Mouse (Mus musculus) MEL (cell line): Measurements from ENCODE around the gene Mapk10. TPM values are rescaled to one million over a fixed set of nuclear protein-coding genes. Genes with fewer than 3 reads are reported as not detected.

Source experiments
- DNase-seq: peaks from one replicate; pipeline ENCODE4 v3.0.0; 2011; ENCODE audit warnings: low read depth, low spot score
- H3K27ac ChIP-seq: 2 replicates; pipeline ENCODE4 v1.5.1; 2012; ENCODE audit warnings: low read depth, mild to moderate bottlenecking, control low read depth, low read length, moderate library complexity; ENCODE audit not compliant: control insufficient read depth
- H3K27me3 ChIP-seq, 2 experiments: fragments of 150-350 bp in 1 of 2; sonication (generic) in 1 of 2; 2 replicates each; pipeline ENCODE4 v1.6.1; 2012; ENCODE audit warnings: low read length in 2 of 2, mild to moderate bottlenecking in 2 of 2, improper control_type of control experiment in 1 of 2, moderate library complexity in 1 of 2; ENCODE audit not compliant: insufficient read depth in 2 of 2, control insufficient read depth in 1 of 2
- H3K36me3 ChIP-seq, 2 experiments: 2 replicates each; pipeline ENCODE4 v1.6.1; 2012 to 2014; ENCODE audit warnings: low read length in 2 of 2, improper control_type of control experiment in 1 of 2, inconsistent platforms in 1 of 2, mild to moderate bottlenecking in 1 of 2; ENCODE audit not compliant: insufficient read depth in 2 of 2, control insufficient read depth in 1 of 2
- H3K4me1 ChIP-seq, 2 experiments: fragments of 150-350 bp in 1 of 2; sonication (generic) in 1 of 2; 2 replicates each; pipeline ENCODE4 v1.6.1; 2012; ENCODE audit warnings: low read length in 2 of 2, improper control_type of control experiment in 1 of 2, mild to moderate bottlenecking in 1 of 2; ENCODE audit not compliant: insufficient read depth in 2 of 2, control insufficient read depth in 1 of 2
- H3K4me3 ChIP-seq, 2 experiments: fragments of 150-350 bp in 1 of 2; sonication (generic) in 1 of 2; 2 replicates each; pipeline ENCODE4 v1.5.1; 2012; ENCODE audit warnings: low read depth in 2 of 2, low read length in 2 of 2, mild to moderate bottlenecking in 2 of 2, moderate library complexity in 2 of 2, control low read depth in 1 of 2, improper control_type of control experiment in 1 of 2; ENCODE audit not compliant: control insufficient read depth in 1 of 2, insufficient read depth in 1 of 2
- H3K79me2 ChIP-seq: 2 replicates; pipeline ENCODE4 v1.6.1; 2012; ENCODE audit warnings: mild to moderate bottlenecking, low read length, moderate library complexity; ENCODE audit not compliant: control insufficient read depth, poor library complexity, insufficient read depth
- H3K9ac ChIP-seq: 2 replicates; pipeline ENCODE4 v1.6.1; 2012; ENCODE audit warnings: low read depth, mild to moderate bottlenecking, control low read depth, low read length, moderate library complexity; ENCODE audit not compliant: control insufficient read depth, poor library complexity, severe bottlenecking
- H3K9me3 ChIP-seq: fragments of 150-350 bp; sonication (generic); replicated peaks from 2 replicates; pipeline ENCODE4 v1.6.1; 2012; ENCODE audit warnings: mild to moderate bottlenecking, low read length, improper control_type of control experiment, moderate library complexity; ENCODE audit not compliant: insufficient read depth
- HCFC1 ChIP-seq: IDR thresholded peaks from 2 replicates; pipeline ENCODE4 v1.6.1; 2012; ENCODE audit warnings: low read depth, mild to moderate bottlenecking, inconsistent platforms, low read length, improper control_type of control experiment, moderate library complexity
- JUND ChIP-seq: IDR thresholded peaks from 2 replicates; pipeline ENCODE4 v1.6.1; 2011; ENCODE audit warnings: low read depth, mild to moderate bottlenecking, improper control_type of control experiment, low read length
- KAT2A ChIP-seq: conservative IDR thresholded peaks from 2 replicates; pipeline ENCODE4 v1.6.1; 2012; ENCODE audit warnings: low read depth, low read length, improper control_type of control experiment, inconsistent platforms
- MAX ChIP-seq: IDR thresholded peaks from 2 replicates; pipeline ENCODE4 v1.6.1; 2011; ENCODE audit warnings: low read length, improper control_type of control experiment
- MYB ChIP-seq: IDR thresholded peaks from 2 replicates; pipeline ENCODE4 v1.6.1; 2011; ENCODE audit warnings: mild to moderate bottlenecking, low read depth, low read length, improper control_type of control experiment
- MYC ChIP-seq: IDR thresholded peaks from 2 replicates; pipeline ENCODE4 v1.6.1; 2011; ENCODE audit warnings: low read depth, mild to moderate bottlenecking, low read length, improper control_type of control experiment, moderate library complexity
- POLR2A ChIP-seq, 2 experiments: IDR thresholded peaks; 2 replicates each; pipeline ENCODE4 v1.6.1; 2011 to 2012; ENCODE audit warnings: low read length in 2 of 2, mild to moderate bottlenecking in 2 of 2, control low read depth in 1 of 2, improper control_type of control experiment in 1 of 2, low read depth in 1 of 2, moderate library complexity in 1 of 2; ENCODE audit not compliant: control insufficient read depth in 1 of 2, insufficient read depth in 1 of 2, poor library complexity in 1 of 2
- RCOR1 ChIP-seq: IDR thresholded peaks from 2 replicates; pipeline ENCODE4 v1.6.1; 2012; ENCODE audit warnings: low read depth, mild to moderate bottlenecking, inconsistent platforms, low read length, improper control_type of control experiment
- SIN3A ChIP-seq: IDR thresholded peaks from 2 replicates; pipeline ENCODE4 v1.6.1; 2012; ENCODE audit warnings: low read length, improper control_type of control experiment, inconsistent platforms
- TAL1 ChIP-seq: IDR thresholded peaks from 2 replicates; pipeline ENCODE4 v1.6.1; 2012; ENCODE audit warnings: mild to moderate bottlenecking, inconsistent platforms, low read length, moderate library complexity, mixed read lengths
- TCF12 ChIP-seq: IDR thresholded peaks from 2 replicates; pipeline ENCODE4 v1.6.1; 2014; ENCODE audit warnings: low read depth, mild to moderate bottlenecking, inconsistent platforms, low read length, improper control_type of control experiment, moderate library complexity
- polyA plus RNA-seq, 2 experiments: library from polyadenylated mRNA; stranded (reverse) in 1 of 2; unstranded in 1 of 2; fragments of >175 nt in 1 of 2; fragments of >200 nt in 1 of 2; gene quantifications; 2 replicates each; pipeline versions ENCODE4 v1.2.1 to v1.2.4; 2012; ENCODE audit warnings: low replicate concordance in 2 of 2, low read depth in 1 of 2; ENCODE audit not compliant: insufficient read length in 2 of 2, insufficient read depth in 1 of 2, missing spikeins in 1 of 2
- total RNA-seq: library from RNA; depleted of rRNA; stranded (reverse); fragments of 300-350 nt; gene quantifications from 2 replicates; pipeline ENCODE4 v1.2.3, GENCODE M21; 2012; rRNA removed

The Mapk10 gene
- total and polyA plus RNA-seq, 3 experiments, result not detected

DNA sequence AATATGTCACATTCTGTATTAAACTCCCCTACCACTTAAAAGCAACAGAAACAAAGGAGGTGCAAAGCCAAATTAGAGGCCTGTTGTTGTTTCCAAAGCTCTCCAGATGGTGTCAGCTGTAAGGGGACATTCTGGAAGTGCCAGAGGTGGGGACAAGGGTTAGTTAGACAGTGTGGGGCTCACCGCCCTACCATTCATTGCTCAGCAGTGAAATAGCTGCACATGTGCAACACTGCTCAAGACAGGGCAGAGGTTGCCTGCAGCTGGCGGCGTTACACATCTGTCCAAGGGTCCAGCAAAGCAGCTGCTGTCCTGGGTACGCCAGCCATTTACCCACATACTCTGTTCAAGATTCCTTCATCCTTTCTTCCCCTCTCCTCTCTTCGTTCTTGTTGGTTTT, 342.9 kb downstream of the Mapk10 start:
- no peak for TF ChIP-seq KAT2A
- TF ChIP-seq MYC, result no peak
- TF ChIP-seq TCF12, result no peak
- no peak for TF ChIP-seq MAX
- no peak for TF ChIP-seq SIN3A
- no peak for TF ChIP-seq HCFC1
- no peak for TF ChIP-seq RCOR1
- H3K36me3 ChIP-seq, result no peaks in the 10 kb centered on the region
- DNase-seq, result no peak

GRCm38 (mm10) chr5:102859749-102860148, 351.4 kb downstream of the Mapk10 start:
- no peak overlapping the region for H3K9ac ChIP-seq
- H3K36me3 ChIP-seq, result no peaks in the 10 kb centered on the region
- TF ChIP-seq POLR2A (IDR thresholded peaks at IDR 0.05; ENCODE audit: control insufficient read depth in 1 of 2, insufficient read depth in 1 of 2, low read depth in 1 of 2, low read length in 2 of 2, poor library complexity in 1 of 2) (no peak), MYB (no peak), TAL1 (no peak)
- H3K27me3 ChIP-seq, result no peaks in the 10 kb centered on the region
- H3K9me3 ChIP-seq, result no peaks in the 10 kb centered on the region
- no peak overlapping the region for H3K27ac ChIP-seq
- no peak for DNase-seq
- H3K4me3 ChIP-seq, result no peak overlapping the region
- H3K79me2 ChIP-seq, result no peaks in the 10 kb centered on the region
- no peaks in the 10 kb centered on the region for H3K4me1 ChIP-seq

More for the DNA sequence above, 342.9 kb downstream of the Mapk10 start:
- Histone ChIP-seq H3K79me2 (no peaks in the 10 kb centered on the region), H3K9me3 (no peaks in the 10 kb centered on the region), H3K4me3 (no peak overlapping the region), H3K27ac (no peak overlapping the region), H3K27me3 (no peaks in the 10 kb centered on the region), H3K4me1 (no peaks in the 10 kb centered on the region), H3K9ac (no peak overlapping the region)

DNA sequence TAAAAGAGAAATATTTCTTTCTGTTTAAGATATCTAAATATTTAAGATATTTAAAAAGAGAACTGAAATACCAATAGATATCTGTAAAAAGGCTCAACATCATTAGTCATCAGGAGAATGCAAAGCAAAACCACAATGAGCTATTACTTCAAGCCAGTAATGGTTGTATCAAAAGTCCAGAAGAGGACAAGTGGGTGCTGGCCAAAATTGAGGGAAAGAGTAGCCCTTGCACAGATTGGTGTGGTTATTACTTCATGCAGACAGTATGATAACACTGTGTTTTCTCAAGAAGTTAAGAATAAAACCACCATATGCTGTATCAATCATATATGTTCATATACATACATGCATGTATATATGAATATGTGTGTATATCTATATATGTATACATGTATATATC, 353.1 kb downstream of the Mapk10 start:
- TF ChIP-seq JUND, result no peak
- TF ChIP-seq, all 39 proteins: peak for 0
- H3K9me3 ChIP-seq, result no peaks in the 10 kb centered on the region

More for the DNA sequence above, 353.1 kb downstream of the Mapk10 start:
- H3K4me1 ChIP-seq, result no peaks in the 10 kb centered on the region
- no peaks in the 10 kb centered on the region for H3K36me3 ChIP-seq
- H3K27me3 ChIP-seq, result no peaks in the 10 kb centered on the region
- H3K27ac ChIP-seq, result no peak overlapping the region
- no peaks in the 10 kb centered on the region for H3K79me2 ChIP-seq
- no peak overlapping the region for H3K9ac ChIP-seq
- H3K4me3 ChIP-seq, result no peak overlapping the region
- no peak for DNase-seq

Other genes with a start within 250 kb of the Mapk10 start
- gene Ptpn13, start 213.9 kb upstream of the Mapk10 start, total RNA-seq, result 15.1 and 18.4 TPM in 2 replicates
- gene Ptpn13, start 213.9 kb upstream of the Mapk10 start, polyA plus RNA-seq, result 10 to 100 TPM; 15.5 to 43.6 TPM